Mouse (Mus musculus) neural tube, embryonic 11.5 days (tissue): ENCODE measurements around the gene Cyp27a1. TPM values are rescaled to one million over a fixed set of nuclear protein-coding genes. Genes with fewer than 3 reads are reported as not detected.
A peak's percentile ranks its signal among the peaks of the same experiment; 100 is the strongest.

Source experiments
- ATAC-seq: fragments of 200-750 bp; cut with Nextera tagmentation; 2 replicates; pipeline ENCODE4 v1.8.0; 2017; ENCODE audit warnings: moderate number of reproducible peaks, mild to moderate bottlenecking, moderate TSS enrichment, moderate library complexity; ENCODE audit not compliant: insufficient read depth, low FRiP score, low TSS enrichment
- DNase-seq: peaks from one replicate; pipeline ENCODE4 v3.0.0-alpha.2; 2015; ENCODE audit warnings: low spot score
- H3K27ac ChIP-seq: fragments of 300-500 bp; sonication (generic); 2 replicates; pipeline ENCODE4 v1.5.1; 2014; ENCODE audit warnings: low read depth, mild to moderate bottlenecking, low read length
- H3K27me3 ChIP-seq: fragments of 300-500 bp; sonication (generic); 2 replicates; pipeline ENCODE4 v1.6.1; 2014; ENCODE audit warnings: mild to moderate bottlenecking, low read length, mixed read lengths; ENCODE audit not compliant: control insufficient read depth, insufficient read depth
- H3K36me3 ChIP-seq: fragments of 300-500 bp; sonication (generic); 2 replicates; pipeline ENCODE4 v1.6.1; 2014; ENCODE audit warnings: mild to moderate bottlenecking, low read length, moderate library complexity, mixed read lengths; ENCODE audit not compliant: control insufficient read depth, insufficient read depth
- H3K4me1 ChIP-seq: fragments of 300-500 bp; sonication (generic); 2 replicates; pipeline ENCODE4 v1.6.1; 2014; ENCODE audit warnings: low read length, mixed read lengths; ENCODE audit not compliant: control insufficient read depth, insufficient read depth
- H3K4me2 ChIP-seq: fragments of 300-500 bp; sonication (generic); 2 replicates; pipeline ENCODE4 v1.6.1; 2014; ENCODE audit warnings: low read depth, mild to moderate bottlenecking, moderate library complexity
- H3K4me3 ChIP-seq: fragments of 300-500 bp; sonication (generic); 2 replicates; pipeline ENCODE4 v1.5.1; 2014; ENCODE audit warnings: low read depth, low read length
- H3K9ac ChIP-seq: fragments of 300-500 bp; sonication (generic); 2 replicates; pipeline ENCODE4 v1.6.1; 2014; ENCODE audit warnings: mild to moderate bottlenecking, low read length
- H3K9me3 ChIP-seq: fragments of 300-500 bp; sonication (generic); 2 replicates; pipeline ENCODE4 v1.6.1; 2016; ENCODE audit warnings: low read length; ENCODE audit not compliant: control insufficient read depth
- WGBS: fragments of 180-500 bp; shearing (Covaris S2); extraction: QIAGEN DNeasy Blood & Tissue Kit; methylation state at CpG from one replicate; pipeline ENCODE4 v1.1.7; 2014; 5-methylcytosine and 5-hydroxymethylcytosine counted together
- polyA plus RNA-seq: library from polyadenylated mRNA; unstranded; fragments of >200 nt; fragmentation: Nextera tagmentation; extraction: Ambion mirVana; gene quantifications from 2 replicates; pipeline ENCODE4 v1.2.1, GENCODE M21; 2014

Gene Cyp27a1
- 4.6 and 6.2 TPM in 2 replicates for polyA plus RNA-seq

DNA sequence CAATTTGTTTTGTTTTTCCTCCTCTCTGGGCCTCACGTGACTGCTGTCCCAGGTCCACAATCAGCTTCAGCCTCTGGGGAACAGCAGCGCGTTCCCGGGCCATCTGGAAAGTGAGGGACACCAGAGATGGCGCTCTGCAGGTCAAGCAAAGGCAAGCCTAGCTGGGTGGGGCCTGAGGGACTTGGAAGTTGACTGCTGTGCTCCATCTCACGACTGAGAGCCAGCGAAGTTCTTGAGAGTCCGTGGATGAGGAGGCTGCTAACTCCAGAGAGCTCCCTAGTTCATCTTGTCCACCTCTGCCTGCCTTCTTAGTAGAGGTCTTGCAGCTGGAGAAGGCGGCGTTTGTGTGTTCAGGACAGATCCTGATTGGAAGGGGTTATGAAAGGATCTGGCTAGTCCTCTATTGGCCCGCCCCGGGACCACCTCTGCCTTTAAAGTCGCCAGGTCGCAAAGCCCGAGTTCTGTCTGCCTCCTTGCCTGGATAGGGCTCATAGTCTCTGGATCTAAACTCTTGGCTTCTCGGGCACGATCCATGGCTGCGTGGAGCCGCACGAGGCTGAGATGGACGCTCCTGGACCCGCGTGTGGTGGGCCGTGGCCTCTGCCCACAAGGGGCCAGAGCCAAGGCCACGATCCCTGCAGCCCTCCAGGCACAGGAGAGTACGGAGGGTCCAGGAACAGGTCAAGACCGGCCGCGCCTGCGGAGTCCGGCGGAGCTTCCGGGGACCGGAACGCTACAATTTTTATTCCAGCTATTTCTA is at the start of gene Cyp27a1:
Gene Cyp27a1, plus strand, starts transcription at position 476 of the 760 bp plus-strand sequence.
- Histone ChIP-seq H3K4me3 (peak within 1 kb of the TSS; percentile 44), H3K4me2 (peak within 1 kb of the TSS; percentile 98), H3K27ac (no peak within 1 kb of the TSS), H3K9ac (peak within 1 kb of the TSS; percentile 61), H3K27me3 (no peaks in the 10 kb centered on the region), H3K9me3 (no peaks in the 10 kb centered on the region), H3K4me1 (no peaks in the 10 kb centered on the region), H3K36me3 (no peaks in the 10 kb centered on the region)
- ATAC-seq, result peak; percentile 31; the same call in 1 of the 2 replicates
- DNase-seq, result peak; percentile 65
- 1% methylated on average over 35 of the region's 35 CpGs for WGBS

DNA sequence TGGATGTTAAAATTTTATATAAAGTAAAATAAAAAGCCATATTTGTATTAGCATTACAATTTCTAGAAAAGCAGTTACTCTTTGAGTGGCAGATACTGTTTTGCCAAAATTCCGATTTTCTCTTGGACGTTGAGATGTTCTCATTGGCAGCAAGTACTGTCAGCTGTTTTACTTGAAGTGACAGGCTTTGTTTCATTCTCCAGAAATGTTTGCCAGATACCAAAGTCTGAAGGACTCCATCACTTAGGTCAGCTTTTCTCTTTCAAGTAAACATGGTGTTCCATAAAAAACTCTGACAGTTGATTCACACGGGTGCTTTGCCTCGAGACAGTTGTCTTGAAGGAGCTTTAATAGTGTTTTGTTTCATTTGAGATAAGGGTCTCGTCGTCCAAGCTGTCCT is 48.2 kb upstream of the Cyp27a1 start:
- DNase-seq (no peak), ATAC-seq (no peak)
- Histone ChIP-seq H3K27ac (no peak overlapping the region), H3K27me3 (no peaks in the 10 kb centered on the region), H3K4me3 (no peak overlapping the region), H3K4me1 (0 out of 2 replicates have a peak, but pooled peaks cover 3% of the 10 kb centered on the region), H3K9me3 (no peaks in the 10 kb centered on the region), H3K9ac (no peak overlapping the region), H3K36me3 (no peaks in the 10 kb centered on the region), H3K4me2 (no peak overlapping the region)
- WGBS, result 87% methylated on average over 6 of the region's 6 CpGs

GRCm38 (mm10) chr1:74668371-74668770 is 45.0 kb upstream of the Cyp27a1 start:
- no peak overlapping the region for H3K4me3 ChIP-seq
- no peak overlapping the region for H3K27ac ChIP-seq
- H3K9ac ChIP-seq, result no peak overlapping the region
- ATAC-seq, result no peak
- H3K4me1 ChIP-seq, result no peaks in the 10 kb centered on the region
- 0 out of 2 replicates have a peak, but pooled peaks cover 4% of the 10 kb centered on the region for H3K36me3 ChIP-seq
- H3K27me3 ChIP-seq, result no peaks in the 10 kb centered on the region
- no peak for DNase-seq
- 93% methylated on average over 3 of the region's 3 CpGs for WGBS
- no peaks in the 10 kb centered on the region for H3K9me3 ChIP-seq
- no peak overlapping the region for H3K4me2 ChIP-seq

DNA sequence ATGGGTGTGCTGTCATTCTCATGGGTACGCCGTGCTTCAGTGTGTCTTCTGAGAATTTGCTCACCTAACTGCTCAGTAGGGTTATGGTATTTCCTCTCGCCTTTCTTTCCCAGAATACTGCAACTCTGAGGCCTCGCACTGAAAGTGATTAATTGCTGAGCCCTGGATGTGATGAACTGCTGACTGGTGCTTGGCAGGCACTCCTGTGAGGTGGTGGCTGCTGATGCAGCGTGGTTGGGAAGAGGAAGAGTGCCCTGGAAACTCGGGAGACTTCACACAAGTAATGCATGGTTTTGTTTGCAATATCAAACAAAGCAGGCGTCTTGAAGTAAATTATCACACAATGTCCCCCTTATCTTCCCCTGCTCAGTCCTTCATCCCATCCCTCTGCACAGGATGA is 40.6 kb upstream of the Cyp27a1 start:
- DNase-seq (no peak), ATAC-seq (no peak)
- H3K36me3 ChIP-seq, result 0 out of 2 replicates have a peak, but pooled peaks cover 4% of the 10 kb centered on the region
- 84% methylated on average over 7 of the region's 7 CpGs for WGBS
- H3K9me3 ChIP-seq, result no peaks in the 10 kb centered on the region
- H3K27ac ChIP-seq, result no peak overlapping the region
- no peak overlapping the region for H3K9ac ChIP-seq
- no peaks in the 10 kb centered on the region for H3K4me1 ChIP-seq
- no peak overlapping the region for H3K4me3 ChIP-seq
- no peak overlapping the region for H3K4me2 ChIP-seq
- H3K27me3 ChIP-seq, result no peaks in the 10 kb centered on the region

DNA sequence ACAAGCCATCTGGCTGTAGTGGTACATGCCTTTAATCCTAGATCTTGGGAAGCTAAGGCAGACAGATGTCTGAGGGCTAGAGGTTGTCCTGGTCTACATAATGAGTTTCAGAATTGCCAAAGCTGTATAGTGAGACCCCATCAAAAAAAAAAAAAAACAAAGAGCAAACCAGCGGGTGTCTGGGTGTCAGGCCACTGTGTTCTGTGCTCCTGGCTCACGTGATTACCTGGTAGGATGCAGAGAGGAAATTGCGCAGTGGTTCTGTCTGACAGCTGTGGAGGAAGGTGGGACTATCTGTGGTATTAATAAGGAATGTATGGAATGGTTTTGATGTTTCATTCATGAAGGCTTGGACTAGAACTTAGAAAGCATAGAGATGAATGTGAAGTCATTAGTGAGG is 36.5 kb upstream of the Cyp27a1 start:
- no peak overlapping the region for H3K4me2 ChIP-seq
- no peaks in the 10 kb centered on the region for H3K4me1 ChIP-seq
- no peaks in the 10 kb centered on the region for H3K27me3 ChIP-seq
- H3K9ac ChIP-seq, result no peak overlapping the region
- DNase-seq (no peak), ATAC-seq (no peak)
- no peak overlapping the region for H3K27ac ChIP-seq
- H3K4me3 ChIP-seq, result no peak overlapping the region
- 91% methylated on average over 3 of the region's 3 CpGs for WGBS
- no peaks in the 10 kb centered on the region for H3K9me3 ChIP-seq
- H3K36me3 ChIP-seq, result peaks cover 17% of the 10 kb centered on the region

GRCm38 (mm10) chr1:74677843-74678242 is 35.5 kb upstream of the Cyp27a1 start:
- Histone ChIP-seq H3K9me3 (no peaks in the 10 kb centered on the region), H3K27me3 (no peaks in the 10 kb centered on the region), H3K27ac (no peak overlapping the region), H3K4me1 (no peaks in the 10 kb centered on the region), H3K36me3 (peaks cover 13% of the 10 kb centered on the region), H3K9ac (no peak overlapping the region), H3K4me2 (no peak overlapping the region), H3K4me3 (no peak overlapping the region)
- DNase-seq (no peak), ATAC-seq (no peak)
- WGBS, result 81% methylated on average over 1 of the region's 1 CpGs

DNA sequence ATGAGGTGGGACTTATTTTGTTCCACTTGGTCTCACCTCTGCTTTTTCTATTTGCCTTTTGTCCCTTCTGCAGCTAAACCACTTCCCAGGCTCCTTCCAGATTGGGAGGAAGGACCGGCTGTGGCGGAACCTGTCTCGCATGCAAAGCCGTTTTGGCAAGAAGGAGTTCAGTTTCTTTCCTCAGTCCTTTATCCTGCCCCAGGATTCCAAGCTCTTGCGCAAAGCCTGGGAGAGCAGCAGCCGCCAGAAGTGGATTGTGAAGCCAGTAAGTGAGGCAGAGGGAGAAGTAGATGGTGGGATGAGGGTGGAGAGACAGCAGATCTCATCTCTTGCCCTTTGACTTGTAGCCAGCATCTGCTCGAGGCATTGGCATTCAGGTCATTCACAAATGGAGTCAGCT is 26.2 kb upstream of the Cyp27a1 start:
- Histone ChIP-seq H3K27me3 (no peaks in the 10 kb centered on the region), H3K27ac (no peak overlapping the region), H3K4me1 (no peaks in the 10 kb centered on the region), H3K4me2 (no peak overlapping the region), H3K9ac (no peak overlapping the region), H3K4me3 (no peak overlapping the region), H3K9me3 (no peaks in the 10 kb centered on the region), H3K36me3 (peaks cover 38% of the 10 kb centered on the region)
- 93% methylated on average over 7 of the region's 7 CpGs for WGBS
- DNase-seq (no peak), ATAC-seq (no peak)

DNA sequence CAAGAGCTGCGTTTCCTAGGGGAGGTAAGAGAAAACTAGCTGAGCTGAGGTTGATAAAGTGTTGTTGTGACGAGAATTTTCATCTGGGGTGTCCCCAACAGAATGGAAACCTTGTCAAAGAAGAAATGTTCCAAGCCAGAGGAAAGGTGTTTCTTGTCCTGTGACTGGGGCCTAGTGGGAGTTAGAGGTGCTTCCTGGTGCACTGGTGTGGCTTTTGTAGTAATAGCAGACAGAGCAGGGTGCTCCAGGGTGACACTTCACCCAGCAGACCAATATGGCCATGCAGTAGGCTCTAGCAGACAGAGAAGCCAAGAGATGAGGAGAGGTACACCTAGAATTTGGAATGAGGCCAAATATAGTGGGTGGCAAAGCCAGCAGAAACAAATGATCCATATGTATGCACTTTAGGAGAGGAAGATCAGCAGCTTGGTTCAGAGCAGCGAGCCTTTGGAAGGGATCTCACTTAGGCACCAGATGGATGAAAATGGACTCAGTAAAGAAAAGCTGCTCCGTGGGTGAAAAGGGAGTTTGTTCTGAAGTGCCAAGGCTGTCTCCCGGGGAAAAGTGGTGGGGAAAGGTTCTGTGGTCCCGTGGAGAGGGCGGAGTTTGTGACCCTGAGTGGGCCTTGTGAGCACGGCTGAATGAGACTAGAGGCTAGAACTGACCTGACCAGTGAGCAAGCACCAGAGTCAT is 19.3 kb upstream of the Cyp27a1 start:
- no peak overlapping the region for H3K4me2 ChIP-seq
- H3K36me3 ChIP-seq, result peaks cover 38% of the 10 kb centered on the region
- DNase-seq (no peak), ATAC-seq (no peak)
- WGBS, result 94% methylated on average over 8 of the region's 8 CpGs
- H3K9me3 ChIP-seq, result no peaks in the 10 kb centered on the region
- no peak overlapping the region for H3K27ac ChIP-seq
- no peak overlapping the region for H3K4me3 ChIP-seq
- H3K9ac ChIP-seq, result no peak overlapping the region
- no peaks in the 10 kb centered on the region for H3K27me3 ChIP-seq
- no peaks in the 10 kb centered on the region for H3K4me1 ChIP-seq

DNA sequence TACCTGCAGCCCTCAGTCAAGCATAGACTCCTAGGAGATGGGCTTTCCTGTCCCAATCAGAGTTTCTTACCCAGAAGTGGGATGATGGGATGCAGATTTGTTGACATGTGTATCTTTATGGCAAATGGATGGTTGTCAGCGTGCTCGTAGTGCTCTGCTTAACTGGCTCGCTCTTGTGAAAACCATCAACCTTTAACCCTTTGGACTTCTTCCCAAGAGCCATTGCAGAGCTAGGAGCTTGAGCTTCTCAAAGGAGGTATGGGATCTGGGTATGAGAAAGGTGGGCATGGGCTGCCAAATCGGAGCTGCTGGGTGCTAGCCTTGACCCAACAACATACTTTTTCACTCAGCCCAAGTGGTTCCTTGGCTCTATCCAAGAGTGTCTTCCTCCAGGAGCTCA is 17.5 kb upstream of the Cyp27a1 start:
- Histone ChIP-seq H3K4me2 (no peak overlapping the region), H3K9me3 (no peaks in the 10 kb centered on the region), H3K27me3 (no peaks in the 10 kb centered on the region), H3K36me3 (peaks cover 25% of the 10 kb centered on the region), H3K4me1 (no peaks in the 10 kb centered on the region), H3K4me3 (no peak overlapping the region), H3K9ac (no peak overlapping the region), H3K27ac (no peak overlapping the region)
- DNase-seq (no peak), ATAC-seq (no peak)
- 90% methylated on average over 4 of the region's 4 CpGs for WGBS
